Mouse (Mus musculus) cortical plate, adult 2 months (tissue): Measurements from ENCODE around the gene Krtcap3.

Source experiments
- CTCF ChIP-seq: fragments of 200-500 bp; IDR thresholded peaks from 2 replicates; pipeline ENCODE4 v1.5.1; 2011; ENCODE audit warnings: mild to moderate bottlenecking, control low read depth, low read length; ENCODE audit not compliant: insufficient read depth; ENCODE audit errors: extremely low read depth
- POLR2A ChIP-seq: fragments of 200-500 bp; IDR thresholded peaks from 2 replicates; pipeline ENCODE4 v1.6.1; 2011; ENCODE audit warnings: mild to moderate bottlenecking, low read length, control low read depth; ENCODE audit not compliant: insufficient read depth; ENCODE audit errors: extremely low read depth

DNA sequence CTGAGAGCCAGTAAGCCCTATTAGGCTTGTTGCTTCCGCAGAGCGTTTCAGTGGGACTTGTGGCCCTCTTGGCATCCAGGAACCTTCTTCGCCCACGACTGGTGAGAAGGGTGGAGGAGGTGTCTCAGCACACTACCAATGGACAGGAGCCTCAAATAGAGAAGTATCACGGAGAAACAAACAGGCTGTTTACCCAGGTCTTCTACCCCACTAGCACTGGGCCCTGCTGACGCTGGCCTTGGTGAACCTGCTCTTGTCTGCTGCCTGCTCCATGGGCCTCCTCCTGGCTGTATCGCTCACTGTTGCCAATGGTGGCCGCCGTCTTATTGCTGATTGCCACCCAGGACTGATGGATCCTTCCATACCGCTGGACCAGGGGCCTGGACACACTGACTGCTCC, 660 bp downstream of the Krtcap3 start:
- no peak for TF ChIP-seq POLR2A
- TF ChIP-seq CTCF = no peak
